Comparison of ENCODE assay signal across 9 mouse cellular contexts in the genomic region with DNA sequence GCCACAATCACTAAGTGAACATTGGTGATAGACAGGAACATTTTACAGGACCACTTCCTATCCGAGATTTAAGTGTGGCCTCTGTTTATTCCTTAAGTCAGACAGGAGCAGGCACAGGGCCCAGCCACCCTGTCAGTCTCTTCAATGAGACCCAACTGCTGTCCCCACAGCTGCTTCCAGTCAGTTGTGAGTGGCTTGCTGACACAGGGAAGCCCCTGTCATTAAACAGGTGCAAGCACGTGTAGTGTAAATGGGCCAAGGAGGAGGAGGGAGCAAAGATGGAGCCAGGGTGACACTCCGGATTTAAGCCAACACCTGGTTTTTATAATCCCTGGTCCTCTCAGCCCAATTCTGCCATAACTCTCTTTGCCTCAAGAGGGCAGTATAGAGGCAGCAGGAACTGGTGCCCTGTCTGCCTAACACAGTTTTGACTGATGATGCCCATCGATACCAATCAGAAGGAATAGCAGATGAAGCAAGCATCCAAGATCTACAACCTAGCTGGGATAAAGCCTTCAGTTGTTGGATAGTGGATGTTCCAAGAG. TPM values are rescaled to one million over a fixed set of nuclear protein-coding genes. Genes with fewer than 3 reads are reported as not detected.
DNase-seq lines count a peak whose midpoint lies in the region; ATAC-seq and TF ChIP-seq lines count a peak whose summit lies in the region.
"Had no signal": no experiment of that assay in that cellular context is flagged by ENCODE, and none has a peak within 500 bp of the region (broad histone marks: within the 10 kb centered on the region; RNA-seq: fewer than 3 reads in every experiment).

No protein-coding gene starts in this region.

- no peaks in the 10 kb centered on the region for H3K4me1 ChIP-seq in embryonic fibroblast, embryonic 13.5 days (ENCODE audit: control insufficient read depth, insufficient read depth, low read length)
- H3K4me1 ChIP-seq in limb, embryonic 10.5 days: peaks cover 11% of the 10 kb centered on the region; the same call in 1 of the 2 replicates
- H3K4me1 ChIP-seq in small intestine, adult 2 months (ENCODE audit: control insufficient read depth, insufficient read depth, insufficient read length, low read length): peaks cover 2% of the 10 kb centered on the region

- no peak overlapping the region for H3K4me3 ChIP-seq in embryonic fibroblast, embryonic 13.5 days (ENCODE audit: insufficient read depth, low read length)
- H3K4me3 ChIP-seq in limb, embryonic 10.5 days: no peak overlapping the region
- H3K4me3 ChIP-seq in small intestine, adult 2 months (ENCODE audit: low read depth, low read length): no peak overlapping the region
- H3K4me3 ChIP-seq: stomach, embryonic 15.5 days had no signal

- TF ChIP-seq CTCF in embryonic fibroblast, embryonic 13.5 days (IDR thresholded peaks at IDR 0.05; ENCODE audit: borderline replicate concordance, insufficient read depth, low read length): peak; percentile 36; the same call in 1 of the 2 replicates
- peak; percentile 63; the same call in 1 of the 2 replicates for TF ChIP-seq CTCF in small intestine, adult 2 months (IDR thresholded peaks at IDR 0.05; ENCODE audit: extremely low read depth, insufficient read length, insufficient replicate concordance, low read depth, low read length)

- no peaks in the 10 kb centered on the region for H3K36me3 ChIP-seq in limb, embryonic 10.5 days
- no peaks in the 10 kb centered on the region for H3K36me3 ChIP-seq in small intestine, adult 2 months (ENCODE audit: control insufficient read depth, insufficient read depth, low read length)
- H3K36me3 ChIP-seq: stomach, embryonic 15.5 days had no signal

- 40% methylated on average over 4 of the region's 4 CpGs for WGBS in limb, embryonic 10.5 days
- 17% methylated on average over 4 of the region's 4 CpGs for WGBS in small intestine, adult 2 months

- H3K27ac ChIP-seq in embryonic fibroblast, embryonic 13.5 days (ENCODE audit: insufficient read depth, low read length): no peak overlapping the region
- H3K27ac ChIP-seq in limb, embryonic 10.5 days: no peak overlapping the region
- no peak overlapping the region for H3K27ac ChIP-seq in small intestine, adult 2 months (ENCODE audit: insufficient read depth, low read depth, low read length)
- H3K27ac ChIP-seq: stomach, embryonic 15.5 days had no signal

- H3K9me3 ChIP-seq in limb, embryonic 10.5 days (replicated peaks): no peaks in the 10 kb centered on the region
- H3K9me3 ChIP-seq: stomach, embryonic 15.5 days had no signal

- H3K27me3 ChIP-seq in limb, embryonic 10.5 days (ENCODE audit: low read depth, poor library complexity, severe bottlenecking): peaks cover 32% of the 10 kb centered on the region
- no peaks in the 10 kb centered on the region for H3K27me3 ChIP-seq in small intestine, adult 2 months (ENCODE audit: control insufficient read depth, insufficient read depth, low read length)
- H3K27me3 ChIP-seq: stomach, embryonic 15.5 days had no signal

- no peak for TF ChIP-seq POLR2A in embryonic fibroblast, embryonic 13.5 days (IDR thresholded peaks at IDR 0.05; ENCODE audit: low read depth, low read length)
- TF ChIP-seq POLR2A in small intestine, adult 2 months (IDR thresholded peaks at IDR 0.05; ENCODE audit: low read depth, low read length): no peak

- ATAC-seq in activated CD4-positive, CD25-positive, alpha-beta regulatory T cell, adult 4 months: no peak

- DNase-seq in layer of hippocampus, adult 11-12 months (ENCODE audit: low spot score): peak; percentile 67
- no peak for DNase-seq in layer of hippocampus, adult 9-10 months (ENCODE audit: low spot score)
- DNase-seq in NIH3T3 (ENCODE audit: low read depth): peak; percentile 33
- DNase-seq in c-Kit-positive CD71-positive TER-119-negative erythroid progenitor cells, embryonic 14.5 days (ENCODE audit: low read depth): peak; percentile 2
- peak; percentile 46 for DNase-seq in limb, embryonic 10.5 days (ENCODE audit: low spot score)

RNA-seq across cellular contexts. Expression of gene Myo18b, which starts 19.2 kb away (rescaled TPM):
- not detected in 2 replicates for polyA plus RNA-seq in embryonic fibroblast, embryonic 13.5 days (2011; ENCODE audit: insufficient read length, low read depth, missing spikeins)
- polyA plus RNA-seq in limb, embryonic 10.5 days (2016; fragmentation: Nextera tagmentation; extraction: Ambion mirVana): 0.30 and 0.41 TPM in 2 replicates
- polyA plus RNA-seq in small intestine, adult 2 months (2012; rRNA removed): 0.37 and 0.38 TPM in 2 replicates
- polyA plus RNA-seq in activated CD4-positive, CD25-positive, alpha-beta regulatory T cell, adult 4 months (2017; shearing (Covaris generic)): not detected
